Mouse (Mus musculus): ENCODE results near the gene Lama2.

Gene Lama2

DNA sequence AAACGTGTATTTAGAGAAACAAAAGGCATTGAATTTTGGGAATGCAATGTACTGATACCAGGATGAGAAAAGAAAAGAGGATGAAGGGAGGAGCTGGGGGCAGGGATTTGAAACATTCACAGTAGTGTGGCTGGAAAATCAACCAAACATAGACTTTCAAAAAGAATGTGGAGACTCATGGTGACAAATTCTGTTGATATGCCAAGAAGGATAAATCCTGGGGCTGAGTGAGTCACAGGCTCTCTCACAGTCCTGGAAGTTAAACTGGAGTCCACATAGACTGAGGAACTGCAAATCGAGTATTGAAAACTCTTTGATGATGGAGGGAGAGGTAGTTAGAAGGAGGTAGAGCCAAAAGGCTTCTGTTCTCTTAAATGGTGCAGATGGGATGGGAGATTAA, 445.3 kb downstream of the Lama2 start:
- DNase-seq (ENCODE audit: low spot score) = no peak

DNA sequence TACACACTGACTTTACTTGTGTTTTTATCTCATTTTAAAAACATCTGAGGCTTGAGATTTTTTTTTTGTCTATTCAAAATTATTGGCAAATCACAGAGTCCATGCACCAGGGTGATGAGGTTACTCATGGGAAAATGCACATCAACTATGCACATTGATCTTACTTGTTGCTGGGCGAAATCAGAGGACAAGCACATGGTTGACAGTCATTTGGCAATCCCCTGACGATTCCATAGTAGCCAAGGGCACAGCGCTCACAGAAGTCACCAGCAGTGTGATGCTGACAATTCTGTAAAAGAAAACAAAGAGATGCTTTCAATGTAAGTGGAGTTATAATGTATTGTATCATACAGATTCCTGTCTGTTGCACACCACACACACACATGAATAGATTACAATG, 454.8 kb downstream of the Lama2 start:
- no peak for DNase-seq (ENCODE audit: low spot score)

DNA sequence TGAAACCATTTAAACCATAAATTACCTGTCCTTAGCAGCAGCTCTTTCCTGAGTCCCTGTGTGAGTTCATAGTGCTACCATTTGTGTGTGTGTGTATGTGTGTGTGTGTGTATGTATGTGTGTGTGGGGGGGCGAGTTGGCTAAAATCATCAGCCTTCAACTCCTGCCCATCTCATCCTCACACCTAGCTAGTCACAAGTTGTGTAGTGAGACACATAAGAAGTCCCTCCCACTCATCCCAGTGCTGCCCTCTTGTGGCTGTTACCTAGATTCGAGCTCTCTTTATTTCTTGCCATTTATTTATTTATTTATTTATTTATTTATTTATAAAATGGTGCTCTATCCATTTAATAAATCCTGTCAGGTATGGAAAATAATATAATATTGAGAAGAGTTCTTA, 457.2 kb downstream of the Lama2 start:
- DNase-seq (ENCODE audit: low spot score) = no peak

DNA sequence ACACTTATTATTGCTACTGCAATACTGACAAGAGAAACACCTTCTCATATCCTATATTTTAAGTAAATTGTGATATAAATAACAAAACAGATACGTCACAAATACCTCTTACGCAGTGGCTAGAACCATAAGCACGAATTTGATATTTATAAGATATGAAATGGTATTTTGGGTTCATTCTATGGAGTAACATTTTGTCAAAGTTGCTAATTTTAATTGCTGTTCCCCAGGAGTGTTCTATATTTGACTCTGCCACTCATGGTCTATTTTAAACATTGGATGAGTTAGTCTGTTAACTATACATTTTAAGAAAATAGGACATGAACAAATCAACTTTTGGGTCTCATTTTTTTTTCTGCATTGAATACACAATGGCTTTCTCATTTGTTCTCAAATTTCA, 469.3 kb downstream of the Lama2 start:
- DNase-seq (ENCODE audit: low spot score) = no peak

DNA sequence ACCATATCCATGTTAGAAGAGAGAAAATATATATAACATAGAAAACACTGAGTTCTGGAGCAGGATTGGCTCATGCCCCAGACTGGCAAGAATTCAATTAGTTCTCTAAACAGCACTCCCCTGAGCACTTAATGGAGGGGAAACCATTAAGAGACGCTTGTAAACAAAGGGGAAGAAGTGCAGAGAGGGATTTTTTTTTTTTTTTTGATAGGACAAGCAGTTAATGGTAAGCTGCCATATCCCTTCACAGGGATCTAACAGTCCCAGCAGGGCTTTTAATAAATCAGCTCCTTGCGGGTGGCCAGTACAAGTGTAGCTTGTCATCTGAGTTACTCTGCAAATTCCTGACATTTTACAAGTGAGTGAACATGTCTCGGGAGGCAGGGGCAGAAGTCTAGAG, 479.1 kb downstream of the Lama2 start:
- DNase-seq (ENCODE audit: low spot score) = no peak

DNA sequence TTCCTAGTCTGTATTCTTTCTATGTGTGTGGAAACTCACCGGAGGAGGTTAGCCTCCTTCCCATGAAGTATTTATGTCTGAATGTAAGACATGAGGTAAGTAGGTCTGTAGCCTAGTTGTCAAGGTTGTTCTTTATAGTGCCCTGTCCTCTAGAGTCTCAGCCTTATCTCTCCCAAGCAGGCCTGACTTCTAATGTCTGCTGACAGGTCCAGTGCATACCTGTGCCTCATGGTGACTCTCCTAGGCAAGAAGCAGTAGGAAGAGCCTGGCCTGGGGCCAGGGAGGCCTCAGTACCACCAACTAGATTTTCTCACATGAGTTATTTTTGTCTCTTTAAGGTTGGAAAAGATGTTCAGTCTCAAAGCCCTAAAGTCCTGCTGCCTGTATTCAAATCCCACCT, 483.8 kb downstream of the Lama2 start:
- DNase-seq (ENCODE audit: low spot score) = no peak

DNA sequence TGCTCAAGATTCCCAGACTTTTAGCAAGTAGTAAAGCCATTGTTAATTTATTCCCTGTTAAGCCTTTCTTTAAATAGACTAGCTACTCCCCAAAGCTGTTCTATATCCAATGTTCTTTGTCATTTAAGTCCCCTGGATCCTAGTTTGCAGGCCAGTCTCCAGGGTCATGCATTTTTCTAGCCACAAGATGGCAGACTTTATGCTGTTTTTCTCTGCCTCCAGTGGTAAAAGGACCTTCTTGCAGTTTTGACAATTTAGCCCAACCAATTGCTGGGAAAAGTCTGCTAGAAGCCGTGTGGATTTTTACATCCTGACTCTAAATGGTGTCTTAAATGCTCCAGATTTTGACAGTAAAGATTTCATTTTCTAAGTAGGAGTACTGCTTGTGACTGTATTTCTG, 486.4 kb downstream of the Lama2 start:
- DNase-seq (ENCODE audit: low spot score) = peak; percentile 36

DNA sequence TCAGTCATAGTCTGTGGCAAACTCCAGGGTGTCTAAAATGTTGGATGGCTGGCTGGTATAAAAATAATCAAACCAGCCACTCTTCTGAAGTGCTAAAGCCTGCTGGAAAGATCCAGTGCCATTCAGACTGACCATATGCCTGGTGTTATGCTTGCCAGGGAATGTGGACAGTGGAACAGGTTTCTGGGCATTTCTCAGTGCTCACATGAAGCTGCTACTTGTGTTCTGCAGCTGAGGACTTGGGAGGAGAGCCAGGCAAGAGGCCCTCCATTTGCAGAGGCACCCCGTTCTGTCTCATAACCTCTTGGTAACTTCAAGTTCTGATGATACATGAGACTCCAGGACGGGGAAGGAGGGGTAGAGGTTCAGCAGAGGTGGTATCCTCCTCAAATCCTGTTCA, 492.1 kb downstream of the Lama2 start:
- DNase-seq (ENCODE audit: low spot score) = no peak

DNA sequence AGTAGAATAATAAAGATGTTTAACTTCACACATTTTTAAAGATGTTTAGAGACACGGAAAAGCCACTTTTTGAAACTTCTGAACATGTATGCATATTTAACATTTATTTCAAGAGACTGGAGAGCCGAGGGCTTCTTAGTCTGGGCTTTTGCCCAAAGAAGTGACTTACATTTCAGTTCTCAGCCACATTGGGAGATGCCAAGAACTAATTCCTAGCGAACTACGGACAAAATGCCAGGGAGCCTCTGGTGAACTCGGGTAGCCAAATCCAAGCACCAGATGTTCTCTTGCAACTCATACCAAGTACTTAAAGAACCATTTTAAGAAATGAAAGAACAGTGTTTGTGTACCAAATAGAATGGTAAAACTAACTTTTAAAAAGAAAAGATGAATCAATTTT, 495.8 kb downstream of the Lama2 start:
- DNase-seq (ENCODE audit: low spot score) = no peak

DNA sequence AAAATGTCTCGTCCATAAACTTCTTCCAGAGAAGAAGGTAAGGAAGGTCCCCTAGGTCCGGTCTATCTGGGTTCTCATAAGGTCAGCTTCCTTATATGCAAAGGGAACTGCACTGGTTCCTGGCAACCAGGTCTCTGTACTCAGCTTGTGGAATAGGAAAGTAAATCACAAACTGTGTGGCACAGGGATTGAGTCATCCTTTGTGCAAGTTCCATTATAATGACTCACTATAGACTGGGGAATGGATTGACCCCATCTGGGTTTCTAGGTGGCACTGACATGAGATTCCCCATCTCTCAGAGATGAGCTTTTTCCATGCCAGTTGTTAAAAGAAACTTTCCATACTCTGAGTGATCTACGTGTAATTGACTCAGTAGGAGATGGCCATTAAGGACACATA, 501.7 kb downstream of the Lama2 start:
- DNase-seq (ENCODE audit: low spot score) = no peak

DNA sequence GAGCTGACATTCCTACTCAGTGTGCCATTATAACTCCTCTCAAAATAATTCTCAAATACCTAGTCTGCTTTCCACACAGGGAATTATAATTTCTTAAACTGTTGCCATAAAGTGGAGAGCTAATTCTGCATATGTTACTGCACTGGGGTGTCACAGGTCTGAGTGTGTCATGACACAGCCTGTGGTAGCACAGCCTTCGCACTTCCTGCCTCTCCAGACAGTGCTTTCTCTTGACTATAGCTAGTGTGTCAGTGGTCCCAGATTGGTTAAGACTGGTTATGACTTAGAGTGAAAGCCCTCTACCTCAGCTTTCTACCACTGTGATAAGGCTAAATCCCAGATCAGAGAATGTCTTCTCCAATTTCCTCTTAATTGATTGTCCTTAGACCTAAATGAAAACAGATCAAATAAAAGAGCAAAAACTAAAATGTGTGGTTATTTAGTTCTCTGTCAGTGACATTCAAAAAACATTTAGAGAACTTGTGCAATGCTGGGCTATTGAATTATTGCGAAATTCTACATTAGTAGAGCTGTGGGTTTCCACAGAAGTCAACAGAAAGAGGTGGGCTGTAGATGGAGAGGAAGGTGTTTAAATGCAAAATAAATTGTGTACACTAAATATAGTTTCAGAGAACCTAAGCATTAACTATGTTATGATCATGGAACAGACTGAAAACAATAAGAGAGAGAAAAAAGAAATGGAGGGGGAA, 502.5 kb downstream of the Lama2 start:
- no peak for DNase-seq (ENCODE audit: low spot score)

DNA sequence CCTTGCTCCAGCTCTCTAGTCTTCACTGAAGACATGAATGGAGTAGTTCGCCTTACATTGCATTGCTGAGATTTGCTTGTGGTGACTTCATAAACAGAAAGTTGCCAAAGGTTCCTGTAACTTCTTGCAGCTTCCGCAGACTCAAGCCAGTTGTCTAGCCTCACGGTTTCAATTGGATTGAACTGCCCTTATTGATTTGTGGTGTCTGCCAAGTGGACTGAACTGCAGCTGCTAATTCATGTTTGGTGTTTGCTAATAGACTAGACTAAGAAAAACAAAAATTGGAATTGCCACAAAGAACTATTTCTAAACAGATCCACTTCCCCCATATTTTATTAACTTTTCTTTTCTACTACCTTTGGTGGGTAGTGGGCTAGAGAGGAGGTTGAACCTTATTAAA, 505.4 kb downstream of the Lama2 start:
- DNase-seq (ENCODE audit: low spot score) = no peak

DNA sequence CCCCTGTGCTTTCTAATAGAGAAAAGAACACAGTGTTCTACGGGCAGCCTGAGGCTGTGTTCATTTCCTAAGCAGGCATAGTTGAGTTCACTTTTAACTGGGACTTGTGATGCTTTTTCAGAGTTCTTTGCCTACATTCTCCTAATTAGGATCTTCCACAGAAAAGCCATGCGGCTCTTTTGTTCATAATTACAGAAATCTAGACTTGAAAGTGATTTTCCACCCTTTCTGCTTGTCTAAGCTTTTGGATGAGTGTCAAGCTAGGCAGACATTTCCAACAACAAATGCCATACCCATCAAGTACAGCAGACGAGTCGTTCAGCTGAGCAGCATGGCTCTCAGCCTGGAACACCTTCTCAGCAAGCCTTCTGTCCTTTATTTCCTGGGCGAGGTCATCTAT, 515.7 kb downstream of the Lama2 start:
- no peak for DNase-seq (ENCODE audit: low spot score)

DNA sequence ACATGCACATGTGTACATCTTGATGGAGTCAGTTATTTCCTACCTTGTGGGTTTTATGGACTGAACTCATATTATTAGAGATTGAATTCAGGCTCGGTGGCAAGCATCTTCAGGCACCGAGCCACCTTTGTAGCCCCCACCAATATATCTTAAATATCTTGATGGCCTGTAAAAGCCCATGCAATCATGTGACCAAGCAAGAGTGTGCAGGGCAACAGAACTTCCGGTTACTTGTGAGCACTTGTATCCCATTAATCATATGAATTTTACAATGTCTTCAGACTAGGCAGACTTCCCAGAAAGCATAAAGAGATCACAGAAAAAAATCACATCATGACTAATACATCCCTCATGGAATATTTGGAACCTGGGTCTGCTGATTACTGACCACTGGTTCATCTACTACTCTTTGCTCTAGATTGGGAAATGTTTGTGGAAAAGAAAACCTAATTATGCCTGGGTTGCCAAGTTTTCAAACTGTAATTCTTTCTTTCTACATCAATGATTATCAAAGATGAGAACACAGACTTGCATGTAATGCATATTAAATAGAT, 517.7 kb downstream of the Lama2 start:
- no peak for DNase-seq (ENCODE audit: low spot score)

DNA sequence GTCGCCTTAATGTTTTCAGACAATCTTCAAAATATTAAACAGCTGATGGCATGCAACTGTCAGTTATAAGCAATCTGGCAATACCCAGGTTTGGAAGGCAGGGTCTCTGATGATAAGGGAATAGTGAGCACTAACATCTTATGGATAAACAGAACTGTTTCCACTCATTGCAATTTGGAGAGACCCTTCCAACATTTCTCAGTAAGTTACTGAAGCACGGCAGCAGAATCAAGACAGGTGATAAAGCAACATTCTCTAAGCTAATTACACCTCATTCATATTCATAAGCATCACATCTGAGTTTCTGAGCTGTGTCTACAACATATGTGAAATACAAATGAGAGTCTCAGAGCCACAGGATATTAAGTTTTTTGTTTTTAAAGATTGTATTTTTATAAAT, 542.4 kb downstream of the Lama2 start:
- DNase-seq (ENCODE audit: low spot score) = no peak

DNA sequence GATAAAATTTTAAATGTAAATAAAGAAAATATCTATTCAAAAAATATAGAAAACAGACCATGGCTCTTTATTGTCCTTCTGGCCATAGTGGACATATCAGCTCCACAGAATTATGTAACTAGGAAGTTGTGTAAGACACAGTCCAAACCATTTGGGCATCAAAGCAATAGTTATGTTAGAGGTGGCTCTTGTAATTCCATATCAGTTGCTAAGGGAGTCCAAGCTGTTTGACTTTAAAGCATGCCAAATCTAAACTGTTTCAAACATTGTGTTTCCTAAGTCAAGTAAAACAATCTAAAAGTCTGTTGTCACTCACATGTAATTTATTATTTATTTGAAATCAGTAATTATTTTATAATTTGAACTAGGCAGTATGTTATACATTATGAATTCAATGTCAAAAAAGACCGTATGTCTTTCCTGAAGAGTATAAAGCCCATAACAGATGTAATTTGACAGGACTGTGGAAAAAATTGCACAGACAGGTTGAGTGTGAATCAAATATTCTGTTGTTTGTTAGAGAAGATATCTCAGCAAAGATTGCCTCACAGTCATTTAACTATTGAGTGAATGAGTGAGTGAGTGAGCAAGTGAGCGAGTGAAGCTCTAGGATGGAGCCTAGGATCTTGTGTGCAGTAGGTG, 550.6 kb downstream of the Lama2 start:
- no peak for DNase-seq (ENCODE audit: low spot score)

DNA sequence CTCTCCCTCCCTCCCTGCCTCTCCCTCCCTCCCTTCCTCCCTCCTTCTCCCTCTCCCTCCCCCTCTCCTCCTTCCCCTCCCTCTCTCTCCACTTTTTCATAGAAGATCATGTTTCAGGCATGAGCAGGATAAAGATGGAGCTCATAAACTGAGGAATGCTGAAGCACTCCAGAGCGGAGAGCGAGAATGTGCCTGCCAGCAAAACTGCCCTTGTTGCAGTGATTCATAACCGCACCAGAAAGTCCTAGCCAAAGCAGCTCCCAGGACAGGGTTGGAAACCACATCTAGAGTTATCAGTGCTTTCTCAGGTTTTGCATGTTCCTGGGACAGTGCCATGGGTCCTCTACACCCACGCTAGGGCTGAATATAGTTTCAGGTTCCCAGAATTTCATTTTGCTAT, 555.9 kb downstream of the Lama2 start:
- peak; percentile 48 for DNase-seq (ENCODE audit: low spot score)

DNA sequence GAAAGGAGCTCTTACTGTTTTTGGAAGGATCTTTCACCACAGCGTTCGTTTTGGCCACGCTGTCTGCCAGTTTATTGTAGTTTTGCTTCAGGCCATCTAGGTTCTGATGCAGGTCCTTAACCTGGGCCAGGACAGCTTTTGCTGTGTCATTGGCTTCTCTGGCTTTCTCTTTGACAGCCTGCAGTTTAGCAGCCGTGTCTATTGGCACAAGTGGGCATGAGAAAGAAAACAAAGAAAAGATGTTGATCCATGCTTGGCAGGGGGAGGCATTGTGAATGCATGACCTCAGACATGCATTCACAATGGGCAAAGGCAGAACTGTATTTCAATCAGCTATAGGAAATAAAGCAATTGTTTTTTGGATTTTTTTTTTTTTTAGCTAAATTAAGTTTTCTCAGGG, 565.1 kb downstream of the Lama2 start:
- no peak for DNase-seq (ENCODE audit: low spot score)

DNA sequence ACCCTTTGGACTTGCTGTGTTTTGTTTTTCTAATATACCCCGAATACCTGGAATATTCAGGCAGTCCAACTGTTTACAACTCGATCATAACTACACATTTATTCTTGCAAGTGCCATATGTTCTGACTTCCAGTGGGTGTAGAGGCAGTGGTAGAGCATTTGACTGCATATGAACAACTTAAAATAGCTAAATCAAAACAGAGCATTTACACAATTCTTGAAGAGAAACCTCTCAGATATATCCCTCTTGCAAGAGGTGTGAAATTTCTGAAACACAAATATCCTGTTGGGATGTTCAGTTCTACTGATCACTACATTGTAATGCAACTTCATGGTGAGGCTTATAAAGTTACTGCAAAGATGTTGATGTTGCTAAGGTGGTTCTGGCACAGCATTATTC, 572.4 kb downstream of the Lama2 start:
- no peak for DNase-seq (ENCODE audit: low spot score)

DNA sequence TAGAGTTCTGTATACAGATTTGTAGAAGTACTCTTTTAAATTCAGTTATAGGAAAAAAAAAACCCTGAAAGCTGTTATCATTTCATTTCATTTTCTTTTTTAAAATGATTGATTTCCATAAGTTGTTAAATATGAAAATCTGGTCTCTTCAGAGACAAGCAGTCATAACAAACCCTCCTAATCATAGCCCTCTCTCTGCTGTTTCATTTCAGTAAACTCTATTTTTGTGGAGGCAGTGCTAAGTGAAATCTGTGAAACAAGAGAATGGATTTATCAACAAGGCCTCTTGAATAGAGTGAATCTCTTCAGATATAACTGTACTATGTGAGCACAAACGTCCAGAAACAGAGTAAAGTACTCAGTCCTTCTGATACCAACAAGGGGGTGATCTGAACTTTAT, 577.7 kb downstream of the Lama2 start:
- no peak for DNase-seq (ENCODE audit: low spot score)

DNA sequence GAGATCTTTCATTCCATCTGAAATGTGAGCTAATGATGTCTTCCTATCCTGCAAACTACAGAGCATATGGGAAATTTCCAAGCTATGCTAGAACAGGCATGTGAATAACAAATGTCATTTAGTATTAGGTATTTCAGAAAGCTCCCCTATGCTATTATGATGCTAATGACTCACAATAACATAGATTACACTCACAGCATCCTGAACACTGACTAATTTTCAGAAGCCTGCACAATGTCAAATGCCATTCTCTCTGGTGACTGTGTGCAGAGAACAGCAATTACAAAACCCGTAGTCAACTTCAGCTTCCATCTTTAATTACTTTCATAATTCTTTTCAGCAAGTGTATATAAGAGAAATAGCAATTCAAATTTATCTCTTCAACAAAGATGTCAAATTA, 596.9 kb downstream of the Lama2 start:
- no peak for DNase-seq (ENCODE audit: low spot score)

DNA sequence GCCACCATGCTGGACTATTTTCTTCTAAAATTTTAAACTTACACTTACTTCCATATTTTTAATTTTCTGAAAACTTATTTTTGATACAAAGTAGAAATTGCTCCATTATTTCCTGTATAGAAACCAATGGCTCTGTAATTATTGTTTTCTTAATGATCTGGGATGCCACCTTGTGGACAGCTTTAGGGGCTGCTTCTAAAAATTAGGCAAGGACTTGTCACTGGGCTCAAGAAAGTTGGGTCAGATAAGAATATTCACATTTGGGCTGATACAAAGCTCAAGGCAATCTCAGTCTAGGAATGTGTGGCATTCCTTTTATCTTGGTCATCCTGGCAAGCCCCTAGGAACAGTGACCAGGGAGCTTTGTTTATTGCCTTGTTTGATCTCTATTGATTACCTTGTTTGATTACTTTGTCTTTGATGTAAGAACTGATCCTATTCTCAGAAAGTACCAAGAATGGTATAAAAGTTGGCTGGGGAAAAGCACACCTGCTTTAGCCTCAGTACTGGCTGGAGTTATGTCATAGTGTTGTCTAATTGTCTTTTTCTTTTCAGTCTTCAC, 606.7 kb downstream of the Lama2 start:
- no peak for DNase-seq (ENCODE audit: low spot score)

DNA sequence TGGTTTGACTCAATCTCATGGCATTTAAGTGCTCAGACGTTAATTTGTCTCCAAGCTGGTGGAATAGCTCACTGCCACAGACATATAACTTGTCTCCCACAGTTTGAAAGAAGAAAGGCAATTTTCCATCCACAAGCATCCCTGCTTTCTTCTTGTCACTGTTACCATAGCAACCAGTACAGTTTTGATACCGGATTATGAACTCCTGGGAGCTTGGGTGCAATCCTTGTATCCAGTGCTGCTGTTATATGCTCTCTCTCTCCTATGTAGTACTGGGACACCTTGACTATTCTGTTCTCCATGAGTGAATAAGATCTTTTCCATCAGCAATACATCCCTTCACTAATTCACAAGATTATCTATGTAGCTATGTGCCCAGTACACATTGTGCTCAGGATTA, 612.2 kb downstream of the Lama2 start:
- DNase-seq (ENCODE audit: low spot score) = no peak

DNA sequence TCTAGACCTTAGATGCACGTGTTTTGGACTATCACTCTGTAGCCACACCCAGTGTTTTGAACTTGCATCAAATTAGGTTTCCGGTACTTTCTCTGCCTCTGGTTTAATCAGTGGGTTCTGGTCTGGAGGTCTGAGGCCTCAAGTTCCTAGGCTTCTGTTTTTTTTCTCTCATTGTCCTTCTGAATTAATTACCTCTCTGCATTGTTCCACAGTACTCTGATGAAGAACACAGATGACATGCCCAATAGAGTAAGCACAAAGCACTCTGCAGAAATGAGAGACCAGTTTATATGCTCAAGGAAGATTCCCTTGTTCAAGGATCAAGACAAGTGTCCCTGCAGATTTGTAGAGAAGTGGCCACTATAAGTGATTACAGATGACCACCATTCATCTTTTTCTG, 613.8 kb downstream of the Lama2 start:
- DNase-seq (ENCODE audit: low spot score) = no peak
